Mouse (Mus musculus) left cerebral cortex, postnatal 10 days (tissue): ENCODE measurements around the gene Apcs. TPM values are rescaled to one million over a fixed set of nuclear protein-coding genes. Genes with fewer than 3 reads are reported as not detected.

Experiments
- DNase-seq, 2 experiments: peaks; one replicate each; pipeline ENCODE4 v3.0.0; 2021 to 2022; ENCODE audit warnings: low spot score in 2 of 2, mixed read lengths in 1 of 2; ENCODE audit errors: extremely low spot score in 1 of 2
- intact Hi-C: fragments of 180-260 bp; cut with DNase I; formaldehyde crosslinking; loops from one replicate; pipeline ENCODE4 v1.15.1; 2025
- total RNA-seq, 2 experiments: library from RNA; stranded (reverse); gene quantifications; 2 replicates each; pipeline ENCODE4 v1.2.3; 2021

The Apcs gene
- not detected for total RNA-seq

DNA sequence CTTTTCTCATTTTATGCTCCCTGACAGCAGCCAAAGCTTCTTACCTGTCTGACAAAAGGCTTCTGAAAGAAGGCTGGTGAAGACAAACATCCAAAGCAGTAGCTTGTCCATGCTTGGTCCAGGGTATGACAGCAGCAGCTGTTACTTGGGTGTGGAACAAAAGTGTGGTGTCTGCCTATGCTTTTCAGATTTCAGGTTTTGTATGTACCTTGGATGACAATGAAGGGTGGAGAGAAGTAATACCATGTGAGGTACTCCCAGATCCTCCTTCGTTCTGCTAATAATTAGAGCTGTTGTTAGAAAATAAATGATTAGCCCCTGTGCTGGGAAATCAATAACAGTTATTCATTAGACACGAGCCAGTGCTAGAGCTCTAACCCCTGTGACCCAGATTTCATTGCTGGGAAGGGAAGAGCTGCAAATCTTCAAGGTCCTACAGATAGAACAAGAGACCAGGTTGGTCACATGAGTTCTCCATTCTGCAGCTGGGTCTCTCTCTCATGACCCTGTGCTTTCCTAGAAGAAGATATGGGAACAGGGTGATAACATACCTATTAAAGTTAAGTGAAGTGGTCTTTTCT, at the start of gene Apcs:
Apcs (minus strand) TSS at position 265 of the 581 bp plus-strand sequence.
- DNase-seq: no peak
- intact Hi-C loops: no loop called here

GRCm38 (mm10) chr1:172932197-172932596, 37.4 kb upstream of the Apcs start:
- intact Hi-C loops: no loop called here
- DNase-seq: no peak

DNA sequence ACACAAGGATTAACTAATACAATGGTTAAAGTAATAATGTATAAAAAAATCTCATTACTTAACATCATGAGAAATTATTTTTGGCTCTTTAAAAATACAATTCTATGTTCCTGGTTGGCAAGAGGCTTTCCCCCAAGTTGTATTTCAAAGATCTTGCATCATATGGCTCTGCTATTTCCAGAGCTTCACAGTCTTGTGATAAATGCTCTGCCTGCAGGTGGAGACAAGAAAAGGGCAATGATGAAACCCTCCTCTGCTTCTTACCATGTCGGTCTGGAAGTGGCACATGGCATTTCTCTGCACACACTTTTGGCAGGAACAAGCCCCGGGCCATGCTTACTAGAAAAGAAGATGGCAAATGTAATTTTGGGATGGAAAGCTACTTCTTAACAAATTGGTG, 23.6 kb upstream of the Apcs start:
- intact Hi-C loops: no loop called here
- no peak for DNase-seq

DNA sequence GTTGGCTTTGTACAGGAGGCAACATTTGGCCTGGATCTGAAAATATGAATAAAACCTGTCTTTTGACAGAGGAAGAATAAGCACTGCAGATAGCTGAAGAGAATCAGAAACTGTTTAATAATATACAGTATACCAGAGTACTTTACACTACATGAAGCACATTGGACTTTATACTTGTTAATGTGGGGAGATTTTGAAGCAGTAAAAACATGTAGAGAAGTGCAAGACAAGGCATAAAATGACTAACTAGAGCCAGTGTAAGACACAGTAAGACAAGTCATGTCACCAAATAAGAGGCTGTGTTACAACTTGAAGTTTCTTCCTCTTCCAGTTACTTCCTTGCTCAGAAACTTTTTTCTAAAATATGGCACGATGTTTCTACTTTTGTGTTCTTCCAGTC, 22.3 kb upstream of the Apcs start:
- intact Hi-C loops: no loop called here
- no peak for DNase-seq

GRCm38 (mm10) chr1:172903313-172903712, 8.5 kb upstream of the Apcs start:
- intact Hi-C loops: no loop called here
- no peak for DNase-seq

- DNase-seq: no peak
- intact Hi-C loops: no loop called here
Measured at GRCm38 (mm10) chr1:172895435-172895834, 594 bp upstream of the Apcs start.

GRCm38 (mm10) chr1:172876675-172877074, 18.2 kb downstream of the Apcs start:
- DNase-seq: no peak
- intact Hi-C loops: no loop called here

- DNase-seq: no peak
- intact Hi-C loops: no loop called here
Measured at GRCm38 (mm10) chr1:172875265-172875664, 19.6 kb downstream of the Apcs start.

- intact Hi-C loops: no loop called here
- DNase-seq: no peak
Measured at GRCm38 (mm10) chr1:172848171-172848570, 46.7 kb downstream of the Apcs start.

GRCm38 (mm10) chr1:172847044-172847761, 47.6 kb downstream of the Apcs start:
- no peak for DNase-seq
- intact Hi-C loops: no loop called here

Other genes starting within 250 kb of the Apcs start
- gene Crp, start 197.0 kb downstream of the Apcs start, total RNA-seq: not detected
- gene Olfr16, start 55.4 kb upstream of the Apcs start, total RNA-seq: not detected
- gene Olfr1408, start 242.3 kb upstream of the Apcs start, total RNA-seq: not detected